Mouse (Mus musculus): ENCODE data around the gene Gm3573.
"Not testable (repeated sequence)": the region's sequence is repeated elsewhere in the genome, so short reads cannot be mapped to it uniquely, and the experiment has no call there.

Gm3573 gene

DNA sequence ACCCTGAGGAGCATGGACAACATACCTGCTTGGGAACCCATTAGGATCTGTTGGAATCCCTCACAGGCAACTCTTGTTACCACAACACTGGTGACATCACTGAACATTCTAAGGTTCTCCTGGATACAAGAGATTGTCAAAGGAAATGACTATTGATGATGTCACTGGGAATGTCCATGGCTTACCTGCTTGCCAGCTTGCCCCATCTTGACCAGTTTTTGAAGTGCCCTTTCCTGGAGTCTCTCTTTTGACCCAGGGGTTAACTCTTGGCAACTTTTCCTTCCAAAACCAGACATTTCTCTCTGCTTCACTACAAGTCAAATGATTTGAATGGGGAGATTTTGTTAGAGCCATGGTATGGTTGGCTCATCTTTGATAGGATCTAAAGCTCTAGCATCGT lies at the start of gene Gm3573:
Gm3573 (minus strand) TSS at position 101 of the 400 bp plus-strand sequence.
- not testable (repeated sequence) for DNase-seq (ENCODE audit: low spot score in 2 of 2)

DNA sequence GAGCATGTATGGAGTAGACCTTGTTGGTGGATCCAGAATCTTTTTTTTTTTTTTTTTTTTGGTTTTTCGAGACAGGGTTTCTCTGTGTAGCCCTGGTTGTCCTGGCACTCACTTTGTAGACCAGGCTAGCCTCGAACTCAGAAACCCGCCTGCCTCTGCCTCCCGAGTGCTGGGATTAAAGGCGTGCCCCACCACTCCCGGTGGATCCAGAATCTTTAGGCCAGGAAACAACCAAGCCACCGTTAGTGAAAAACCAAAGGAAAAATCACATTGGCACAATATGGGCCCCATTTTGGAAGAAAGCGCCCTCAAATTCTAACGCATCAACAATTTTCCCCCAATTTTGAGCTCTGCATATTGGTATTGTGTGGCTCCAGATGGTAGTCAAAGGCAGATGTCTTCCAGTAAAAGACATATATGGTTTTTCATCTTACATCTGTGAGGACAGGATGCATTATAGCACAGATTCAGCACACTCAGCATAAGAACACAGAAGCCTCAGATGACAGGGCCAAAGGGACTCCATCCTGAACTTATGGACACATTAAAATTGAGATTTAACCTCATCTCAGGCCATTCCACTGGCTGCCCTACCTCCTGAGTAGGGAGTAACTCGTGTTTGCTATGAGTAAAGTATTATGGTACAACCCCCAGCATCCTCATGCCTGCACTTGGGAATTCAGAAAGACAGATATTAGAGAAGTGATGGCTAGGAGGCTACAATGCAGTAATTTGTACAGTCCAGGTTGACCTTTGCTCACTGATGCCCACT lies 26.4 kb upstream of the Gm3573 start:
- peak; percentile 2 to 7 for DNase-seq (ENCODE audit: low spot score in 2 of 2)

DNA sequence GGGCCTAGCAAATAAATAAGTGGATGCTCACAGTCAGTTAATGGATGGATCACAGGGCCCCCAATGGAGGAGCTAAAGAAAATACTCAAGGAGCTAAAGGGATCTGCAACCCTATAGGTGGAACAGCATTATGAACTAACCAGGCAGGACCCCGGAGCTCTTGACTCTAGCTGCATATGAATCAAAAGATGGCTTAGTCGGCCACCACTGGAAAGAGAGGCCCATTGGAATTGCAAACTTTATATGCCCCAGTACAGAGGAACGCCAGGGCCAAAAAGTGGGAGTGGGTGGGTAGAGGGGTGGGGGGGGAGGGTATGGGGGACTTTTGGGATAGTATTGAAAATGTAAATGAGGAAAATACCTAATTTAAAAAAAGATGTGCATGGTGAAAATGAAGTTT lies 6.7 kb downstream of the Gm3573 start:
- DNase-seq (ENCODE audit: low spot score in 2 of 2) = peak; percentile 1 to 7

DNA sequence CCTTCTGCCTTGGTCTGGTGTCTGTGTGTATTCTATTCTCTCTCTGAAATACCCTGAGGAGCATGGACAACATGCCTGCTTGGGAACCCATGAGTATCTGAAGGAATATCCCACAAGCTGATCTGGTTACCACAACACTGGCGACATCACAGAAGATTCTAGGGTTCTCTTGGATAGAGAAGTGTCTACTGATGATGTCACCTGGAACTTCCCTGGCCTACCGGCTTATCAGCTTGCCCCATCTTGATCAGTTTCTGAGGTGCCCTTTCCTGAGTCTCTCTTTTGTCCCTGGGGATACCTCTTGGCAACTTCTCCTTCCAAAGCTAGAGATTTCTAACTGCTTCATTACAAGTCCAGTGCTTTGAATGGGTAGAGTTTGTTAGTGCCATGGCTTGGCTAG lies 28.1 kb downstream of the Gm3573 start, which contains the start of gene Gm17027:
Gm17027 (minus strand) TSS at position 101 of the 400 bp plus-strand sequence.
- not testable (repeated sequence) for DNase-seq (ENCODE audit: low spot score in 2 of 2)

All from spleen, postnatal 14 days (tissue).